Mouse (Mus musculus): ENCODE measurements around the gene Klk7. TPM values are rescaled to one million over a fixed set of nuclear protein-coding genes. Genes with fewer than 3 reads are reported as not detected.

Gene Klk7
- not detected in 2 replicates for polyA plus RNA-seq (2012; rRNA removed)

- DNase-seq (ENCODE audit: low spot score): no peak
Observed at GRCm38 (mm10) chr7:43810994-43811393, at the start of gene Klk7. Klk7 (plus strand) TSS chr7:43811294.

GRCm38 (mm10) chr7:43766484-43766883 is 44.6 kb upstream of the Klk7 start:
- no peak for DNase-seq (ENCODE audit: low spot score)

GRCm38 (mm10) chr7:43768597-43768996 is 42.5 kb upstream of the Klk7 start, which contains the start of gene Klk12:
Klk12 (plus strand) TSS chr7:43768897.
- DNase-seq (ENCODE audit: low spot score): no peak

- DNase-seq (ENCODE audit: low spot score): no peak
Observed at GRCm38 (mm10) chr7:43769636-43770035, 41.5 kb upstream of the Klk7 start.

- DNase-seq (ENCODE audit: low spot score): no peak
Observed at GRCm38 (mm10) chr7:43770701-43771100, 40.4 kb upstream of the Klk7 start.

- DNase-seq (ENCODE audit: low spot score): no peak
Observed at GRCm38 (mm10) chr7:43771916-43772315, 39.2 kb upstream of the Klk7 start.

- DNase-seq (ENCODE audit: low spot score): no peak
Observed at GRCm38 (mm10) chr7:43772901-43773300, 38.2 kb upstream of the Klk7 start.

GRCm38 (mm10) chr7:43774364-43774763 is 36.7 kb upstream of the Klk7 start, which contains the start of gene Klk11:
Klk11 (plus strand) TSS chr7:43774604.
- no peak for DNase-seq (ENCODE audit: low spot score)

- DNase-seq (ENCODE audit: low spot score): no peak
Observed at GRCm38 (mm10) chr7:43774802-43775201, 36.3 kb upstream of the Klk7 start.

- DNase-seq (ENCODE audit: low spot score): no peak
Observed at GRCm38 (mm10) chr7:43775311-43776057, 35.6 kb upstream of the Klk7 start.

GRCm38 (mm10) chr7:43776506-43776905 is 34.6 kb upstream of the Klk7 start:
- DNase-seq (ENCODE audit: low spot score): no peak

- DNase-seq (ENCODE audit: low spot score): no peak
Observed at GRCm38 (mm10) chr7:43777423-43777822, 33.7 kb upstream of the Klk7 start.

GRCm38 (mm10) chr7:43778176-43778970 is 32.7 kb upstream of the Klk7 start:
- no peak for DNase-seq (ENCODE audit: low spot score)

GRCm38 (mm10) chr7:43780241-43780640 is 30.9 kb upstream of the Klk7 start:
- peak; percentile 13 for DNase-seq (ENCODE audit: low spot score)

- no peak for DNase-seq (ENCODE audit: low spot score)
Observed at GRCm38 (mm10) chr7:43780746-43781145, 30.3 kb upstream of the Klk7 start, which contains the start of gene Klk10. Klk10 (plus strand) TSS chr7:43781035.

- DNase-seq (ENCODE audit: low spot score): no peak
Observed at GRCm38 (mm10) chr7:43781541-43781940, 29.6 kb upstream of the Klk7 start.

- peak; percentile 70 for DNase-seq (ENCODE audit: low spot score)
Observed at GRCm38 (mm10) chr7:43782275-43783265, 28.5 kb upstream of the Klk7 start.

- no peak for DNase-seq (ENCODE audit: low spot score)
Observed at GRCm38 (mm10) chr7:43785286-43785685, 25.8 kb upstream of the Klk7 start.

- no peak for DNase-seq (ENCODE audit: low spot score)
Observed at GRCm38 (mm10) chr7:43788096-43788495, 23.0 kb upstream of the Klk7 start.

GRCm38 (mm10) chr7:43789295-43789694 is 21.8 kb upstream of the Klk7 start:
- DNase-seq (ENCODE audit: low spot score): no peak

GRCm38 (mm10) chr7:43791591-43791990 is 19.5 kb upstream of the Klk7 start, which contains the start of gene Klk9:
Klk9 (plus strand) TSS chr7:43791891.
- no peak for DNase-seq (ENCODE audit: low spot score)

Data from urinary bladder, adult 2 months (tissue).